Mouse (Mus musculus) 416B (cell line): ENCODE measurements around the gene Gtf2b.

ENCODE experiments used
- DNase-seq: peaks from one replicate; pipeline ENCODE4 v3.0.0; 2011; ENCODE audit warnings: low read depth

The Gtf2b gene

DNA sequence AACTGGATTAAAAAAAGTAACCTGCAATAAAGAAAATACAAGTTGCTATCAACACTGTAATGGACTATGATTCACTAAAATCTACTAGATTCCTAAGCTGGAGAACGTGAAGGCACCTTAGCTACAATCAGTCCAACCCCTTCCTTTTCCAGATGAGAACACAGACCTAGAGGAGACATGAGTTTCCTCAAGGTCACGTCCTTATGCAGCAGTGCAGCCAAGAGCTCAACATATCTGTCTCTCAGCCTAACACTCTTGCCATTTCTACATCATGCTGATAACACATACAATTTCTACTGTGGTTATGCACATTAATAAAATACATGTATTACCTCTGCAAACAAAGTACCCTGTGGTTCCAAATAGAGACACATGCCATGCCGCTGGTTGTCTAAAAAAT lies 46.7 kb downstream of the Gtf2b start:
- no peak for DNase-seq

DNA sequence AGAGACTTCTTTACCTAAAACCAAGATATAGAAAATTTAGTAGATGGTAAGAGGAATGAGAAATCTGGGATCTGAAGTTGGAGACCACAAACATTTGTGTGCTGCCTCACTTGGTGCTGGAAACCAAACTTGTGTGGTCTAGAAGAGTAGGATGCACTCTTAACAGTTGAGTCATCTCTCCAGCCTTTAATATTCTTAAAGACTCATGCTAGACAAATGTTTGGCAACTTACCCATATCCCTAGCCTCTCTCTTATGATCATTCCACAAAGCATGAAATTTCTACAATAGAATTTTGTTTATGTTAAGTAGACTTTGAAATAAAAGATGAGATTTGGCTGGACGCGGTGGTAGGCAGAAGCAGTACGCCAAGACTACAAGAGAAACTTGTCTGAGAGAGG lies 52.7 kb downstream of the Gtf2b start:
- peak; percentile 26 for DNase-seq

DNA sequence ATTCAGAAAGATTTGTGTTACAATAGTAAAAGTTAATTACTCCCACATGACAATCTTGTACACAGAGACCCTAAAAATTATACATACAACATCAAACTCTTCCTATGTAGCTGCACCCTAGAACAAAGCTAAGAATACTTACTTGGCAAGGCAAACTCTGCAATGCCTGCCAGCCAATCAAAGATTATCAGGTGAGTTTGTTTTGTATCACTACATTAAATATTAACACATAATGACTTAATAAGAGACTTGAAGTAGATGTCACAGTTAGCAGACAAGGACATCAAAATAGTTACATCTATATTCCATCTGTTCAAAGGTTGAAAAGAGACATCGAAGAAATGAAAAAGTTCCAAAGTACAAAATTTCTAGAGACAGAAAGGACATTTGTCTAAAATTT lies 58.8 kb downstream of the Gtf2b start:
- DNase-seq, result no peak

DNA sequence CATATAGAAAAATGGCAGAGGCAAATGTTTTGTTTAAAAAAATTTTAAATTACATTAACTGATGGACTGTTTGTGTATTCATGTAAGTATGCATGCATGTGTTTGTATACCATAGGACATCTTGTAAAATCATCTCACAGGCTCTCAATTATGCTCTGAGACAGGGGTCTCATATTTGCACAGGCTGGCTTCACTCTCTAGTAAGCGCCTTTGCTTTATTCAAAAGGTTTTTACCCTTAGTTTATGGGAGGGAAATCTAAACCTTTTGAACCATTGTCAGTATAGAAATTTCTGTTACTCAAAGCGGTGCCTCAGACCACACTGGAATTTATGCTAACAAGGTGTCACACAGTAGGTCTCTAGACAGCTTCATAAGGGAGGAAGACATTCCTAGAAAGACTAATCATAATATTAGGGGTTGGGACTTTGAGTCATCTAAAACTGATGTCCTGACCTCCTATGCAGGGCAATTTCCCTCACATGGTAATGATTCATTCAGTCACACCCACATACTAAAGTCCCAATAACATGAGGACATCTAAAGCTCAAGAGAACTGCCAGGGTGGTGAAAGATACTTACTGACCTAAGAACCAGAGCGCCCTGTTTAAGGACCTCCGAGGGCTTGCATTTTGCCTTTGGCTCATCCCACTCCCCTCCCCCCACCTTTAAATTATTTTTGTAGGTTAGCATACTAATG lies 61.8 kb downstream of the Gtf2b start:
- DNase-seq, result peak; percentile 54

DNA sequence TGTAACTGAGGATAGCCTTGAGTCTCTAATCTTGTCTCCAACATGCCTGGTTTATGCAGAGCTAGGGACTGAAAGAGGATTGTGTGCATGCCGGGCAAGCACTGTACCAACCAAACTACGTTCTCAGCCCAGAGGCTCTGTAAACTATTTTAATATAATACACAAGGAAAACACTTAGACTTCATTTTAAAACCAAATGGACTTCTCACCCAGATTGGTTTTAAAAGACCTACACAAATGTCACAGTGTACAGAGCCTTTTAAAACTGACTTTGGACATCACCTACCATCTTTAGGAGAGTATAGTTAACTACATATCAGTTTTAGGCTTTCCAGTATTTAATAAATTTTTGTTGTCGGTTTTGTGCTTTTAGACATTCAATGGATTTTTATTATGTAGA lies 68.1 kb downstream of the Gtf2b start:
- DNase-seq, result no peak
